Mouse (Mus musculus) hindbrain, embryonic 13.5 days (tissue): ENCODE measurements around the gene Prr36. TPM values are rescaled to one million over a fixed set of nuclear protein-coding genes. Genes with fewer than 3 reads are reported as not detected.
A peak's percentile ranks its signal among the peaks of the same experiment; 100 is the strongest.

ENCODE experiments used
- ATAC-seq: fragments of 200-750 bp; cut with Nextera tagmentation; 2 replicates; pipeline ENCODE4 v1.8.0; 2017; ENCODE audit warnings: moderate TSS enrichment; ENCODE audit not compliant: low FRiP score
- H3K27ac ChIP-seq: fragments of 300-500 bp; sonication (generic); 2 replicates; pipeline ENCODE4 v1.5.1; 2015; ENCODE audit warnings: inconsistent platforms, mild to moderate bottlenecking, moderate library complexity
- H3K27me3 ChIP-seq: fragments of 300-500 bp; sonication (generic); 2 replicates; pipeline ENCODE4 v1.6.1; 2015; ENCODE audit warnings: mild to moderate bottlenecking, inconsistent platforms
- H3K36me3 ChIP-seq: fragments of 300-500 bp; sonication (generic); 2 replicates; pipeline ENCODE4 v1.6.1; 2015; ENCODE audit warnings: mild to moderate bottlenecking, inconsistent platforms
- H3K4me1 ChIP-seq: fragments of 300-500 bp; sonication (generic); replicated peaks from 2 replicates; pipeline ENCODE4 v1.6.1; 2015; ENCODE audit warnings: inconsistent platforms
- H3K4me2 ChIP-seq: fragments of 300-500 bp; sonication (generic); 2 replicates; pipeline ENCODE4 v1.6.1; 2015; ENCODE audit warnings: inconsistent platforms, mild to moderate bottlenecking, moderate library complexity
- H3K4me3 ChIP-seq: fragments of 300-500 bp; sonication (generic); 2 replicates; pipeline ENCODE4 v1.5.1; 2015; ENCODE audit warnings: mild to moderate bottlenecking, inconsistent platforms
- H3K9ac ChIP-seq: fragments of 300-500 bp; sonication (generic); 2 replicates; pipeline ENCODE4 v1.6.1; 2015; ENCODE audit warnings: mild to moderate bottlenecking, inconsistent platforms
- H3K9me3 ChIP-seq: fragments of 300-500 bp; sonication (generic); 2 replicates; pipeline ENCODE4 v1.6.1; 2016; ENCODE audit warnings: inconsistent platforms
- WGBS: fragments of 180-500 bp; shearing (Covaris S2); methylation state at CpG from one replicate; pipeline ENCODE4 v1.1.7; 2015; 5-methylcytosine and 5-hydroxymethylcytosine counted together
- polyA plus RNA-seq: library from polyadenylated mRNA; unstranded; fragments of >200 nt; fragmentation: Nextera tagmentation; extraction: Ambion mirVana; gene quantifications from 2 replicates; pipeline ENCODE4 v1.2.1, GENCODE M21; 2015

Prr36 gene
- polyA plus RNA-seq, 1 experiment from 2014 or later: 40.2 TPM

DNA sequence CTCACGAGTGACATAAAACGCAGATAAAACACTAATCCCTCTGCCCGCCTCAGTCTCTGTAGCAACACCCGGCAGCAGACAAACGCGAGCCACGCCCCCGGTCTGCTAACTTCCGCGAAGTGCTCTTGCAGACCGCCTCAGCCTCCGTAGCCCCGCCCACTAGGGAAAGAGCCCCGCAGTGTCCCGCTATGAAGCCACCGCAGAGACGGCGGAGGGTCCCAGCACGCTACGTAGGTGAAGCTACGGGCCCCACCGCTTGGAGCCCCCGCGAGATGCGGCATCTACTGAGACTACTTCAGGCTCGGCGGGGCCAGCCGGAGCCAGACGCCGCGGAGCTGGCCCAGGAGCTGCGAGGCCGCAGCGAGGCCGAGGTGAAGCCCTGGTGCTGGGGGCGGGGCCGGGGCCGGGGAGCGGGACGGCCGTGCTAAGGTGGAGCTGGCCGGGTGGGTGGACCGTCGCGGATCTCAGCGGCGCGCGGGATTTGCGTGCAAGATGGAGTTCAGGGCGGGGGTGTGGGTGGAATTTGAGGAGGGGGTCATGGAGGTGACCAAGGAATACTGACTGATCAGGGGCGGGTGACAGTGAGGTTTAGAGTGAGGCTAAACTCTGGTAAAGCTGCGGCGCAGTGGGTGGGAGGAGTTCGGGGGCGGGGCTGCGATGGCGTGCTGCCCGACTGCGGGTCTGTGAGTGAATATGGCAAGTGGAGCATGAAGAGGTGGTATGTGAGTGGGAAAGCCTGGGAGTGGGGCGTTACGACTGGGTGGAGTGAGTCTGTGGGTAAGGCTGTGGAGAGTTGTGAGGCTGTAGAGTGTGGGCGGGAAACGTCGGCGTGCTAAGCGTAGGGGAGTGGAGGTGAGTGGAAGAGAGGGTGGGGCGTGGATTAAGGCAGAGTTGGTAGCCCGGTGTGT lies 35.9 kb upstream of the Prr36 start, which contains the start of gene Snapc2:
Gene Snapc2, plus strand, starts transcription at position 147 of the 908 bp plus-strand sequence.
- peaks cover 74% of the 10 kb centered on the region for H3K4me1 ChIP-seq
- H3K4me2 ChIP-seq: peak within 1 kb of the TSS; percentile 66
- peaks cover 11% of the 10 kb centered on the region for H3K27me3 ChIP-seq
- peak within 1 kb of the TSS; percentile 96 for H3K27ac ChIP-seq
- peaks cover 40% of the 10 kb centered on the region for H3K36me3 ChIP-seq
- under 1% methylated on average over 69 of the region's 69 CpGs for WGBS
- peak; percentile 85 for ATAC-seq
- peak within 1 kb of the TSS; percentile 88 for H3K4me3 ChIP-seq
- H3K9ac ChIP-seq: peak within 1 kb of the TSS; percentile 92
- no peaks in the 10 kb centered on the region for H3K9me3 ChIP-seq

DNA sequence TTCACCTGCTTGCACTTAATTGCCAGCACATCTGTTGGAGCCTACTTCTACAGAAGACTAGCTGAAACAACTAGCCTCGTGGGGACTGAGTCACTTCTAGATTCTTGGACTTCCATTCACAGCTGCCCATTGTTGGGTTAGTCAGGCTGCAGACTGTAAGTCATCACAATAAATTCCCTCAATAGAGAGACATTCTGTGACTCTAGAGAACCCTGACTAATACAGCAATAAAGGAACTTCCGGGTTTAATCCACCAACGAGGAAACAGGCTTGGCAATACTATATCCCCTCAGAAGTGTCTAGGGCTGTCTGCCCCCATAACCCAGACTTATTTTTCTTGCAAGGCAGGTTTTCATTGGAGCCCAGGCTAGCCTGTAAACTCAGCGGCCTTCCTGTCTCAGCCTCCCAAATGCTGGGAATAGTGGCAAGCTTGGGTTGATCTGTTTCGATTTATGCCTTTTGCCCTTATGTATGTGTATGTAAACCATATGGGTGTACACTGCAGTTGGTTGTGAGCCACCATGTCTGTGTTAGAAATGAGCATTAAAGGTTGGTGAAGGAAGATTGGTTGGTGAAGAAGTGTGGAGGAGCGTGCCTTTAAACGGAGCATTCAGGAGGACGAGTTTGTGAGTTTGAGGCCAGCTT lies 35.0 kb upstream of the Prr36 start:
- H3K4me3 ChIP-seq: peak overlapping the region; percentile 88
- peak overlapping the region; percentile 66 for H3K4me2 ChIP-seq
- H3K4me1 ChIP-seq: peaks cover 65% of the 10 kb centered on the region
- peak overlapping the region; percentile 96 for H3K27ac ChIP-seq
- H3K27me3 ChIP-seq: peaks cover 19% of the 10 kb centered on the region
- peaks cover 49% of the 10 kb centered on the region for H3K36me3 ChIP-seq
- no peaks in the 10 kb centered on the region for H3K9me3 ChIP-seq
- ATAC-seq: no peak; the same call in 1 of the 2 replicates
- WGBS: 48% methylated on average over 8 of the region's 8 CpGs
- peak overlapping the region; percentile 92 for H3K9ac ChIP-seq

GRCm38 (mm10) chr8:4250306-4250970 lies 33.2 kb upstream of the Prr36 start:
- 31% methylated on average over 26 of the region's 26 CpGs for WGBS
- H3K9ac ChIP-seq: no peak overlapping the region
- no peak overlapping the region for H3K27ac ChIP-seq
- peaks cover 50% of the 10 kb centered on the region for H3K4me1 ChIP-seq
- no peak overlapping the region for H3K4me3 ChIP-seq
- no peak for ATAC-seq
- peaks cover 50% of the 10 kb centered on the region for H3K36me3 ChIP-seq
- no peaks in the 10 kb centered on the region for H3K9me3 ChIP-seq
- no peak overlapping the region for H3K4me2 ChIP-seq
- H3K27me3 ChIP-seq: peaks cover 22% of the 10 kb centered on the region

GRCm38 (mm10) chr8:4249213-4249612 lies 32.0 kb upstream of the Prr36 start:
- Histone ChIP-seq H3K4me3 (no peak overlapping the region), H3K4me2 (no peak overlapping the region), H3K27me3 (peaks cover 22% of the 10 kb centered on the region), H3K9ac (peak overlapping the region; percentile 46; the same call in 1 of the 2 replicates), H3K27ac (no peak overlapping the region), H3K36me3 (peaks cover 51% of the 10 kb centered on the region), H3K9me3 (no peaks in the 10 kb centered on the region), H3K4me1 (peaks cover 38% of the 10 kb centered on the region)
- 15% methylated on average over 29 of the region's 29 CpGs for WGBS
- ATAC-seq: no peak

DNA sequence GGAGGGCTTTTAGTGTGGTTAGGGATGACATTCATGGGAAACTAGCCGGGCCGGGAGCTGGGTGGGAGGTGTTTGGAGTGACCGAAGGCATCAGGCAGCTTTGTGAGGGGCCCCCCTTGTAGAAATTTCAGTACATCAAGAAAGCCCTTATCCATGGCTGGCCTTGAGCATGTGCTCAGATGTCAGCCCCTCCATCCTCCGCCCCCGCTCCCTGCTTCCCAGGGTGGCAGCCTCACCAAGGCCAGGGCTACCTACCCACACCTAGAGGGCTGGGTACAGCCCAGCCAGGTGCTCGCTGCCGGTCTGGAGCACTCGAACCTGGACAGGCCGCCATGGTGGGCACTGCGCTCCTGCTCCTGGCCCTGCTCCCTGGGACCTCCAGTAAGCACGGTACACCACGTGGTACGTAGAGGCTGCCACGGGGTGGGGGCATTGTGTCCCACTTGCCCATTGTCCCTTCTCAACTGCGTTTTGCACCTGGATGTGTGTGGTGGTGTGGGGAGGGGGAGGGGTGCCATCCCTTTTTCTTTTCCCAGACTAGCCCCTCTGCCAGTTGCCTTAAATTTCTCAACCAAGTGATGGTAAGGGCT lies 30.8 kb upstream of the Prr36 start, which contains the start of gene Tgfbr3l:
Gene Tgfbr3l, plus strand, starts transcription at position 264 of the 590 bp plus-strand sequence.
- Histone ChIP-seq H3K27me3 (peaks cover 22% of the 10 kb centered on the region), H3K27ac (no peak within 1 kb of the TSS), H3K4me3 (no peak within 1 kb of the TSS), H3K9ac (peak within 1 kb of the TSS; percentile 46; the same call in 1 of the 2 replicates), H3K4me1 (peaks cover 29% of the 10 kb centered on the region), H3K9me3 (no peaks in the 10 kb centered on the region), H3K36me3 (peaks cover 63% of the 10 kb centered on the region), H3K4me2 (no peak within 1 kb of the TSS)
- WGBS: 80% methylated on average over 15 of the region's 15 CpGs
- no peak for ATAC-seq

GRCm38 (mm10) chr8:4247241-4247640 lies 30.0 kb upstream of the Prr36 start:
- H3K9ac ChIP-seq: no peak overlapping the region
- no peaks in the 10 kb centered on the region for H3K9me3 ChIP-seq
- H3K4me1 ChIP-seq: peaks cover 28% of the 10 kb centered on the region
- no peak for ATAC-seq
- no peak overlapping the region for H3K4me3 ChIP-seq
- peaks cover 22% of the 10 kb centered on the region for H3K27me3 ChIP-seq
- no peak overlapping the region for H3K27ac ChIP-seq
- H3K36me3 ChIP-seq: peaks cover 71% of the 10 kb centered on the region
- 95% methylated on average over 8 of the region's 8 CpGs for WGBS
- H3K4me2 ChIP-seq: no peak overlapping the region

- Histone ChIP-seq H3K4me1 (peaks cover 35% of the 10 kb centered on the region), H3K4me2 (no peak overlapping the region), H3K4me3 (no peak overlapping the region), H3K9me3 (no peaks in the 10 kb centered on the region), H3K36me3 (peaks cover 86% of the 10 kb centered on the region), H3K9ac (no peak overlapping the region), H3K27me3 (peaks cover 22% of the 10 kb centered on the region), H3K27ac (no peak overlapping the region)
- 87% methylated on average over 13 of the region's 13 CpGs for WGBS
- no peak for ATAC-seq
Measured at GRCm38 (mm10) chr8:4245737-4246136, 28.5 kb upstream of the Prr36 start.

DNA sequence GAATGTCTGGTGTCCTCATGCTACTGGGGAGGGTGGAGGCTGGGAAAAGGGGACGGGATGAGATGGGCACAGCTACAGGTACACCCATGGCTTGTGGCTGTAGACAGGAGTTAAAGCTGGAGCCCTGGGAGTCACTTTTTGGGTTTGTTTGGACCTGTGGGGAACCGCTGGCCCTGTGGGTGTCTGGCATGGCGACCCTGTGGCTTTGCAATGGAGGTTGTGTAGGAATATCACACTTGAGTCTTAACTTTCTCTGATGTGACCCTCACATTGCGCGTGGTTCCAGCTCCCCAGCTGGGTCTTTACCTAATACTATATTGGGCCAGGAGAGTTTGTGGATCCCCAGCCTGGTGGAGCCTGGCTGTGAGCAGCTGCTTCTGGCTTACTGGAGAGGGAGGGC lies 27.8 kb upstream of the Prr36 start:
- no peak for ATAC-seq
- no peak overlapping the region for H3K4me2 ChIP-seq
- H3K27me3 ChIP-seq: peaks cover 22% of the 10 kb centered on the region
- H3K4me3 ChIP-seq: no peak overlapping the region
- peaks cover 35% of the 10 kb centered on the region for H3K4me1 ChIP-seq
- H3K9me3 ChIP-seq: no peaks in the 10 kb centered on the region
- H3K27ac ChIP-seq: no peak overlapping the region
- WGBS: 96% methylated on average over 5 of the region's 5 CpGs
- no peak overlapping the region for H3K9ac ChIP-seq
- peaks cover 87% of the 10 kb centered on the region for H3K36me3 ChIP-seq

GRCm38 (mm10) chr8:4239193-4239890 lies 22.1 kb upstream of the Prr36 start:
- peak overlapping the region; percentile 95 for H3K4me2 ChIP-seq
- peak overlapping the region; percentile 81 for H3K9ac ChIP-seq
- H3K4me3 ChIP-seq: peak overlapping the region; percentile 77
- H3K4me1 ChIP-seq: peaks cover 38% of the 10 kb centered on the region
- H3K27ac ChIP-seq: peak overlapping the region; percentile 94
- ATAC-seq: no peak; the same call in 1 of the 2 replicates
- 15% methylated on average over 19 of the region's 19 CpGs for WGBS
- H3K36me3 ChIP-seq: peaks cover 37% of the 10 kb centered on the region
- no peaks in the 10 kb centered on the region for H3K9me3 ChIP-seq
- H3K27me3 ChIP-seq: peaks cover 14% of the 10 kb centered on the region

- H3K4me2 ChIP-seq: peak within 1 kb of the TSS; percentile 95
- under 1% methylated on average over 59 of the region's 71 CpGs for WGBS
- H3K27me3 ChIP-seq: peaks cover 14% of the 10 kb centered on the region
- peak within 1 kb of the TSS; percentile 77 for H3K4me3 ChIP-seq
- H3K27ac ChIP-seq: peak within 1 kb of the TSS; percentile 95
- ATAC-seq: peak; percentile 95
- peaks cover 38% of the 10 kb centered on the region for H3K4me1 ChIP-seq
- H3K9ac ChIP-seq: peak within 1 kb of the TSS; percentile 81
- H3K36me3 ChIP-seq: peaks cover 30% of the 10 kb centered on the region
- H3K9me3 ChIP-seq: no peaks in the 10 kb centered on the region
Measured at GRCm38 (mm10) chr8:4238434-4239192, 21.4 kb upstream of the Prr36 start, which contains the start of the genes Map2k7 and Gm49320. Gene Map2k7 (plus strand): TSS chr8:4238740. Gene Gm49320 (plus strand): TSS chr8:4238865.
